Mouse (Mus musculus) spleen, adult 2 months (tissue): Measurements from ENCODE around the gene Ankrd44.

Experiments
- CTCF ChIP-seq: fragments of 200-500 bp; IDR thresholded peaks from 2 replicates; pipeline ENCODE4 v1.5.1; 2011; ENCODE audit warnings: mild to moderate bottlenecking, inconsistent platforms; ENCODE audit not compliant: insufficient read depth, insufficient read length, insufficient replicate concordance; ENCODE audit errors: extremely low read depth
- POLR2A ChIP-seq: fragments of 200-500 bp; IDR thresholded peaks from 2 replicates; pipeline ENCODE4 v1.6.1; 2011; ENCODE audit warnings: low read depth, low read length, inconsistent platforms

- TF ChIP-seq CTCF (no peak), POLR2A (no peak)
Observed at GRCm38 (mm10) chr1:54871321-54871720, 54.9 kb downstream of the Ankrd44 start.
